Mouse (Mus musculus) brain, adult 2 months (tissue): ENCODE results near the gene Apof.

Experiments
- DNase-seq: peaks from one replicate; pipeline ENCODE4 v3.0.0; 2011; ENCODE audit warnings: low read depth, low spot score

The Apof gene

DNA sequence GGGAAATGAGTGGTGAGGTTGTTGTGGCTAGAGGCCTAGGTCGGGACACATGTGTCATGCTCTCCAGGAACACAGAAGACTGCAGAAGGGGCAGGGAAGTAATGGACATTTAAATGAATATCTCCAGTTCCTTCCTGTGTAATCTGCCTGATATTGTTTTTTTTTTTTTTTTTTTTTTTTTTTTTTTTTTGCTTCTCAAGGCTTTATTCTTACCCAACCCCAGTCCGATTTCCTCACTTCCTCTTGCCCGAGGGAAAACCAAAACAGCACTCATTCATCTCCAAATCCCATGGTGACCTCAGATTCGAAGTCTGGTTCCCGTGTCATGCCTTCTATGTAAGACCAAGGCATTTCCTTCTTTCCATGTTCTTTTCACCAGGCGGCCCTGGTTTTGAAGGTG, 29.8 kb downstream of the Apof start:
- no peak for DNase-seq

DNA sequence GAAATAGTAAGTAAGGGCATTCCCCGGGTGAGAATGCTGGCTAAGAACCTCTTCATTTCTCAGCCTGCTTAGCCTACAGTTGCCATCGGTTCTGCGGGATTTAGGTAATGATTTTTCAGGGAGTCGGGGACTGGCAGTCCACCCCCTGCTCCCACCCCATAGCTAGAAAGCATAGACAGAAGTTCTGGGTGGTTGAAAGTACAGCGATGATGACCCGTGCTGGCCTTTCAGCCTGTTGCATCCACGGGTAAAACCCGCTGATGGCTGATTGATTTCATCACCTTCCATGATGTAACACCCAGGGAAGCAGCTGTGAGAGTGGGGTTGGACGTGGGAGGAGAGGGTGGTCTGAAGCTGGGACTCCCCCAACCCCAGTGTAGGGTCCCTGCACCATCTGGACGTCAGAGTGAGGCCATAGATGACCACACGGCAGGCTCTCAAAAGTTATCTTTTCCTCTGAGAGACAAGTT, 30.3 kb downstream of the Apof start, which contains the start of gene Il23a:
TSS of gene Il23a (minus strand) at position 51 of the 470 bp plus-strand sequence.
- no peak for DNase-seq

DNA sequence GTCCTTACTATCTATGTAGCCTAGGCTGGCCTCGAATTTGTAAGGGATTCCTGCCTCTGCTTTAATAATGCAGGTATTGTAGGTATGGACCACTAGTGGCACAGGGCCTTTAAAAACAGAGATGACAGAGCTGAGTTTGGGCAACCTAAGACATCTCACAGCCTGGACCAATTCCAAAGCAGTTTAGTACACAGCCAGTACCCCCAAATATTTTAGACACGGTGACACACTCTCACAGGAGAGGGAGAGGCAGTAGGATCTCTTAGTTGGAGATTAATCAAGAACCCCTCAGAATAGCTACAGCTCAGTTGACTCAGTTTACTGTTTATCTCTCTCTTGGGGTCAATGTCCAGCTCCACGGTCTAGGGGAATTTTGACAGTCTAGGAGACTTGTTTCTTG, 33.9 kb downstream of the Apof start:
- no peak for DNase-seq

DNA sequence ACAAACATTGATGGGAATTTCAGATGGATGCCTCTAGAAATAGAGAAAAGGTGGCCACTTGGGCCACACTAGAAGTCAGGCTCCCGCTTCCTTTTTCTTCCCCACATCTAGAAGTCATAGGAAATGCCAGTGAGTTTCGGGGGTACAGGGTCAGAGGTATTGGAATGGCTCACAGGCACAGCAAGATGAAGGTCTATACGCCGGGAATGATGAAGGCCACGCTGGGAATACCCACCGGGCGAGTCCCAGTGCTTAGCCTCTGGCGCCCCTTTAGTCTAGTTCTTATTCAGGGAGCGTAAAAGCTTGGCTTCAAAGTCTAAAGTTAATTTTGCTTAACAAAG, 34.3 kb downstream of the Apof start:
- no peak for DNase-seq

DNA sequence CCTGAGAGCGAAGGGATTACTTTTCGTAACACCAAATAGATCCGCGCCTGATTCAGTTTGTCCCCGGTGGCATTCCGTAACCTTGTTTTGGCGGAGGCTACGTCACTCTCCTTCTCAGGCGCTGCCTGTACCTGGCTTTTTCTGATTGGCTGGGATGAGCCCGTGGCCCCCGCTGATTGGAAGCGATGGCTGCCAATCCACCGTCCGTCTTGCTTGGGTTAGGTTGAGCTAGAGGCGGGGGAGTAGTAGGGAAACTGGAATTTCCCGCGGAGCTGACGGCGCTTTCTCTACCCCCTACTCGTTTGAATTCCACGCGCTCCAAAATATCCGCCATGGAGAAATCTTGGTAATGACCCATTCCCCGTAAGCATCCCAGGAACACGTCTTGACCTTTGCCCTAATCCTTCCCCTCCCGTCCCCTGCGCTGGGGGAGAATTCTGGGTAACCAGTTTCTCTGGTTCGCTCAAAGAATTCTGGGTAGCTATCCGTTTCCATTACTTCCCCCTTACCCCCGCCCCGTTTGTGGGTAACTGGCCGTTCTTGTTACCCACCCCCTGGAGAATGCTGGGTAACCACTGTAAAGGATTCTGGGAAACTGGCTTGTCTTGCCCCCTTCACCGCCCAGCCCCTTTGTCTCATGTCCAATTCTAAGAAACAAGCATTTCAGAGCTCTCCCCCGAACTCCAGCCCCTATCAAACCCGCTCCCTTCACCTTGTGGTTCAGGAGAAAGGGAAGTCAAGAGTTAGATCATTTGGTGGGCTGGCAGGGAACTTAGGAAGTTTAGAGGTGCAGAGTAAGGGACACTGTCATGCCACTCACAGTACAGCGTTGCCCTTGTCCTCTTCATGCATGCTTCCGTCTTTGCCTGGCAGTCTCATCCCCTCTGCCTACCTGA, 34.9 kb downstream of the Apof start, which contains the start of gene Pan2:
TSS of gene Pan2 (plus strand) at position 210 of the 896 bp plus-strand sequence.
- DNase-seq = peak; percentile 100

DNA sequence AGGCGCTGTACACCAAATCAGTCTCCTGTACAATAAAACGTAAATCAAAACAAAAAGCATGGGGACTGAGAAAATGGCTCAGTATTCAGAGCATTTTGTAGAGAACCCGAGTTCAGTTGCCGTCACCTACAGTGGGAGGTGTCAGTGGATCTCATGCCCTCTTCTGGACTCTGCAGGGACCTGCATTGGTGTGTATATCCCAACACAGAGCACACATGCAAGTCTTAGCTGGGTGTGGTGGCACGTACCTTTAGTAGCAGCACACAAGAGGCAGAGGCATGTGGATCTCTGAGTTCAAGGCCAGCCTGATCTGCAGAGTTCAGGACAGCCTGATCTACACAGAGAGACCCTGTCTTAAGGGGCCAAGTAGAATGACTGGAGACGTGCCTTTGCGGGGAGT, 41.2 kb downstream of the Apof start:
- no peak for DNase-seq

DNA sequence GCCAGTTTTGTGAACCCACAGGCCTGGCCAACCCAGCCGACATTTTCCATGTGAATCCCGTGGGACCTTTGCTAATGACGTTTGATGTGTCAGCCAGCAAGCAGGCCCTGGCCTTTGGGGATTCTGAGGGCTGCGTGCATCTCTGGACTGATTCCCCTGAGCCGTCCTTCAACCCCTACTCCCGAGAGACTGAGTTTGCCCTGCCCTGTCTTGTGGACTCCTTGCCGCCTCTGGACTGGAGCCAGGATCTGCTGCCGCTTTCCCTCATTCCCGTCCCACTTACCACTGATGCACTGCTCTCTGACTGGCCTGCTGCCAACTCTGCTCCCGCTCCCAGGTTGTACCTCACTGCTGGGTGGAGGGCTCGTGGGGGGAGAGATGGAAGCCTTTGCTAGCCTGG, 41.7 kb downstream of the Apof start:
- peak; percentile 48 for DNase-seq

DNA sequence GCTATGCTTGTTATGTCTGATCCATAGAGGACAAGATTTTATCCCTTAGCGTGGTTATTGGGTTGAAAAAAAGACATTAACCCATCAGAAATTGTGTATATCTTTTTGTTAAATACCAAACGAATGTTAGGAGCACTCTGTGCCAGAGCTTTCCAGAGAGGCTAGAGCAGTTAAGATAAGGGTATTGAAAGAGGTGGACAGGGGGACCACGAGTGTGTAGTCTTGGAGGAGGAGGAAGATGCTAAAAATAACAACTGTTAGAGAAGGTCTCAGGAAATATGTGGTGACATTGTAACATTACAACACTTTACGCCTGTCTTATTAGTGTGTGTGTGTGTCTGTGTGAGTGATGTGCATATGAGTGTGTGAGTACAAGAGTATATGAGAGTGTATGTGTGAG, 42.4 kb downstream of the Apof start:
- DNase-seq = no peak

DNA sequence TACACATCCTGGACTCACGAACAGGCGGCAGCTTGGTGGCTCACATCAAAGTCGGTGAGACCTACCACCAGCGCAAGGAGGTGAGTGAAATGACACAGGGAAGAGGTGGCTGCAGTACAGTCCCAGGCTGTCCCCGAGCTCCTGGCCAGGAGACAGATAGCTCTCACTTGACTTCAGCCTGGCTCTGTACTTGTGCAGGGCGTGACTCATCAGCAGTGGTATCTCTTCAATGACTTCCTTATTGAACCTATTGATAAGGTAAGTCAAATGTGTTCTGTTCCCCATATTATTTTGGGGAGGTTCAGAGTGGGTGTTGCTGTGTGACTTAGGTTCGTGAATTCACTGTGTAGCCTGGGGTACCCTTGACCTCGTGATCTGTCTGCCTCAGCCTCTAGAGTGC, 47.1 kb downstream of the Apof start:
- DNase-seq = no peak
